Mouse (Mus musculus): Measurements from ENCODE around the gene Ambra1.

GRCm38 (mm10) chr2:91711256-91711925 lies 18.5 kb upstream of the Ambra1 start:
- TF ChIP-seq CTCF (IDR thresholded peaks at IDR 0.05; ENCODE audit: control insufficient read depth, insufficient read depth, low read length) (no peak), POLR2A (IDR thresholded peaks at IDR 0.05; ENCODE audit: borderline replicate concordance, control insufficient read depth, low read depth, low read length) (no peak)

All from bone marrow, adult 2 months (tissue).